Mouse (Mus musculus) spleen, postnatal 10 days (tissue): ENCODE data around the gene Pip4p1.

Experiments used
- DNase-seq, 2 experiments: peaks; one replicate each; pipeline ENCODE4 v3.0.0; 2021 to 2022; ENCODE audit warnings: low spot score in 2 of 2

The Pip4p1 gene

GRCm38 (mm10) chr14:50892541-50893459 is 37.9 kb downstream of the Pip4p1 start:
- no peak for DNase-seq

- DNase-seq, result no peak
These were observed 38.6 kb downstream of the Pip4p1 start for GRCm38 (mm10) chr14:50892091-50892490.

GRCm38 (mm10) chr14:50891621-50892020 is 39.0 kb downstream of the Pip4p1 start:
- no peak for DNase-seq

GRCm38 (mm10) chr14:50876236-50876950 is 54.3 kb downstream of the Pip4p1 start:
- no peak for DNase-seq
